Mouse (Mus musculus): ENCODE measurements around the gene Ppih.

GRCm38 (mm10) chr4:119254012-119254618 lies 66.2 kb downstream of the Ppih start:
- no peak for TF ChIP-seq GATA1 (IDR thresholded peaks at IDR 0.05; ENCODE audit: borderline replicate concordance, low read length)
- no peak for TF ChIP-seq FLI1 (IDR thresholded peaks at IDR 0.05; ENCODE audit: low read length)
